Mouse (Mus musculus) heart, embryonic 12.5 days (tissue): ENCODE data around the gene Syt5. TPM values are rescaled to one million over a fixed set of nuclear protein-coding genes. Genes with fewer than 3 reads are reported as not detected.
"Not testable (repeated sequence)": the region's sequence is repeated elsewhere in the genome, so short reads cannot be mapped to it uniquely, and the experiment has no call there.

Experiments used
- ATAC-seq: fragments of 200-750 bp; cut with Nextera tagmentation; 2 replicates; pipeline ENCODE4 v1.8.0; 2017; ENCODE audit warnings: moderate TSS enrichment, moderate library complexity; ENCODE audit not compliant: insufficient number of reproducible peaks, low FRiP score
- H3K27ac ChIP-seq: fragments of 300-500 bp; sonication (generic); 2 replicates; pipeline ENCODE4 v1.5.1; 2016; ENCODE audit warnings: mild to moderate bottlenecking, moderate library complexity; ENCODE audit not compliant: poor library complexity, severe bottlenecking
- H3K27me3 ChIP-seq: fragments of 300-500 bp; sonication (generic); replicated peaks from 2 replicates; pipeline ENCODE4 v1.6.1; 2016; ENCODE audit warnings: mild to moderate bottlenecking, moderate library complexity
- H3K36me3 ChIP-seq: fragments of 300-500 bp; sonication (generic); 2 replicates; pipeline ENCODE4 v1.6.1; 2016; ENCODE audit warnings: mild to moderate bottlenecking, moderate library complexity
- H3K4me1 ChIP-seq: fragments of 300-500 bp; sonication (generic); replicated peaks from 2 replicates; pipeline ENCODE4 v1.6.1; 2016; ENCODE audit warnings: mild to moderate bottlenecking
- H3K4me2 ChIP-seq: fragments of 300-500 bp; sonication (generic); 2 replicates; pipeline ENCODE4 v1.6.1; 2016; ENCODE audit warnings: mild to moderate bottlenecking, moderate library complexity
- H3K4me3 ChIP-seq: fragments of 300-500 bp; sonication (generic); 2 replicates; pipeline ENCODE4 v1.5.1; 2016; ENCODE audit warnings: mild to moderate bottlenecking
- H3K9ac ChIP-seq: fragments of 300-500 bp; sonication (generic); 2 replicates; pipeline ENCODE4 v1.6.1; 2016; ENCODE audit warnings: mild to moderate bottlenecking, moderate library complexity
- H3K9me3 ChIP-seq: fragments of 300-500 bp; sonication (generic); replicated peaks from 2 replicates; pipeline ENCODE4 v1.6.1; 2016; ENCODE audit warnings: mild to moderate bottlenecking, moderate library complexity
- WGBS: fragments of 180-500 bp; shearing (Covaris S2); methylation state at CpG from one replicate; pipeline ENCODE4 v1.1.7; 2016; 5-methylcytosine and 5-hydroxymethylcytosine counted together
- polyA plus RNA-seq: library from polyadenylated mRNA; unstranded; fragments of >200 nt; fragmentation: Nextera tagmentation; extraction: Ambion mirVana; gene quantifications from 2 replicates; pipeline ENCODE4 v1.2.1, GENCODE M21; 2016

The Syt5 gene
- polyA plus RNA-seq: 1.4 and 1.6 TPM in 2 replicates

GRCm38 (mm10) chr7:4547221-4547641, at the start of gene Syt5:
TSS of gene Syt5 (minus strand) at chr7:4547541.
- Histone ChIP-seq H3K4me2 (peak within 1 kb of the TSS; percentile 65), H3K27ac (no peak within 1 kb of the TSS), H3K27me3 (peaks cover 47% of the 10 kb centered on the region), H3K9me3 (no peaks in the 10 kb centered on the region), H3K36me3 (no peaks in the 10 kb centered on the region), H3K4me3 (peak within 1 kb of the TSS; percentile 37), H3K9ac (no peak within 1 kb of the TSS; the same call in 1 of the 2 replicates), H3K4me1 (peaks cover 15% of the 10 kb centered on the region)
- WGBS: 7% methylated on average over 32 of the region's 33 CpGs
- no peak for ATAC-seq

DNA sequence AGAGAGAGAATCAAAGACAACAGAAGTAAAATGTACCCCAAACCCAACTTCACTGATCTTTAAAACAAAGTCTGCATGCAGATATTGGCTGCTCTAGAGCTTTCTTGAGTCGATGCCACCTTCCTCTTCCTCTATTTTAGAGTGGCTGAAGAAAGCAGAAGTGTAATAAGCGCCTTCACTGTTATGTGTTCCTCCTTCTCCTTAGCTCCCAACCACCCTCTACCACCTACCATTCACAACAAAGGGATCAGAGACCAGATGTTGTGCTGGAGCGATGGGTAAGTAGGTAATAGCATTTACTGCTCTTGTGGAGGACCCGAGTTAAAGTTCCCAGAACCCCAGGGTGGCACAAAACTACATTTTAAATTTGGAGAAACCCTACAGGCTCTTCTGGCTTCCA, 49.7 kb upstream of the Syt5 start:
- not testable (repeated sequence) for ATAC-seq, H3K27ac ChIP-seq, H3K36me3 ChIP-seq, H3K4me1 ChIP-seq, H3K4me2 ChIP-seq, H3K9ac ChIP-seq, H3K9me3 ChIP-seq, H3K4me3 ChIP-seq, H3K27me3 ChIP-seq
- 61% methylated on average over 4 of the region's 4 CpGs for WGBS

DNA sequence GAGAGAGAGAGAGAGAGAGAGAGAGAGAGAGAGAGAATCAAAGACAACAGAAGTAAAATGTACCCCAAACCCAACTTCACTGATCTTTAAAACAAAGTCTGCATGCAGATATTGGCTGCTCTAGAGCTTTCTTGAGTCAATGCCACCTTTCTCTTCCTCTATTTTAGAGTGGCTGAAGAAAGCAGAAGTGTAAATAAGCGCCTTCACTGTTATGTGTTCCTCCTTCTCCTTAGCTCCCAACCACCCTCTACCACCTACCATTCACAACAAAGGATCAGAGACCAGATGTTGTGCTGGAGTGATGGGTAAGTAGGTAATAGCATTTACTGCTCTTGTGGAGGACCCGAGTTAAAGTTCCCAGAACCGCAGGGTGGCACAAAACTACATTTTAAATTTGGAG, 34.1 kb upstream of the Syt5 start:
- not testable (repeated sequence) for H3K36me3 ChIP-seq, H3K27me3 ChIP-seq, H3K9ac ChIP-seq, H3K27ac ChIP-seq, H3K4me1 ChIP-seq, H3K4me3 ChIP-seq, ATAC-seq, H3K9me3 ChIP-seq, H3K4me2 ChIP-seq
- WGBS: 68% methylated on average over 3 of the region's 3 CpGs

DNA sequence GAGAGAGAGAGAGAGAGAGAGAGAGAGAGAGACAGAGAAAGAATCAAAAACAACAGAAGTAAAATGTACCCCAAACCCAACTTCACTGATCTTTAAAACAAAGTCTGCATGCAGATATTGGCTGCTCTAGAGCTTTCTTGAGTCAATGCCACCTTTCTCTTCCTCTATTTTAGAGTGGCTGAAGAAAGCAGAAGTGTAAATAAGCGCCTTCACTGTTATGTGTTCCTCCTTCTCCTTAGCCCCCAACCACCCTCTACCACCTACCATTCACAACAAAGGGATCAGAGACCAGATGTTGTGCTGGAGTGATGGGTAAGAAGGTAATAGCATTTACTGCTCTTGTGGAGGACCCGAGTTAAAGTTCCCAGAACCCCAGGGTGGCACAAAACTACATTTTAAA, 25.0 kb upstream of the Syt5 start:
- H3K4me1 ChIP-seq, H3K9ac ChIP-seq, H3K27me3 ChIP-seq, ATAC-seq, H3K27ac ChIP-seq, H3K4me2 ChIP-seq, H3K4me3 ChIP-seq, H3K9me3 ChIP-seq, H3K36me3 ChIP-seq: not testable (repeated sequence)
- WGBS: 65% methylated on average over 2 of the region's 2 CpGs

DNA sequence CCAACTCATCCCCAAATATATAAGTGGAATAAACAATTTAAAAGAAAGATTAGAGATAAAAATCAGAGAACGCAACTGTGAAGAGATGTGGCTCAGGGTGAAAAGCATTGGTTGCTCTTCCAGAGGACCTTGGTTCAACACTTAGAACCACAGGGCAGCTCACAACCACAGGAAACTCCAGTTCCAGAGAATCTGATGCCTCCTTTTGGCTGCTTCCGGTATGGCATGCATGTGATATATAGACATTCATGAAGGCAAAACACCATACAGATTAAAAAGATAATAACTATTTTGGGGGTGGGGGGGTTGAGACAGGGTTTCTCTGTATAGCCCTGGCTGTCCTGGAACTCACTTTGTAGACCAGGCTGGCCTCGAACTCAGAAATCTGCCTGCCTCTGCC, 15.3 kb upstream of the Syt5 start:
- H3K4me2 ChIP-seq: no peak overlapping the region
- ATAC-seq: no peak
- H3K36me3 ChIP-seq: no peaks in the 10 kb centered on the region
- H3K4me1 ChIP-seq: no peaks in the 10 kb centered on the region
- H3K9ac ChIP-seq: no peak overlapping the region
- no peak overlapping the region for H3K4me3 ChIP-seq
- WGBS: 84% methylated on average over 3 of the region's 3 CpGs
- no peaks in the 10 kb centered on the region for H3K27me3 ChIP-seq
- no peak overlapping the region for H3K27ac ChIP-seq
- H3K9me3 ChIP-seq: no peaks in the 10 kb centered on the region

GRCm38 (mm10) chr7:4557167-4557560, 9.8 kb upstream of the Syt5 start:
- no peak overlapping the region for H3K4me2 ChIP-seq
- H3K9me3 ChIP-seq: no peaks in the 10 kb centered on the region
- no peak; the same call in 1 of the 2 replicates for ATAC-seq
- no peaks in the 10 kb centered on the region for H3K4me1 ChIP-seq
- H3K36me3 ChIP-seq: no peaks in the 10 kb centered on the region
- H3K27me3 ChIP-seq: peaks cover 25% of the 10 kb centered on the region
- no peak overlapping the region for H3K4me3 ChIP-seq
- H3K9ac ChIP-seq: no peak overlapping the region
- H3K27ac ChIP-seq: no peak overlapping the region
- WGBS: 65% methylated on average over 6 of the region's 6 CpGs

- no peak overlapping the region for H3K4me2 ChIP-seq
- no peak overlapping the region for H3K4me3 ChIP-seq
- H3K4me1 ChIP-seq: no peaks in the 10 kb centered on the region
- H3K9ac ChIP-seq: no peak overlapping the region
- H3K9me3 ChIP-seq: no peaks in the 10 kb centered on the region
- H3K27ac ChIP-seq: no peak overlapping the region
- 18% methylated on average over 15 of the region's 15 CpGs for WGBS
- H3K27me3 ChIP-seq: peaks cover 28% of the 10 kb centered on the region
- no peaks in the 10 kb centered on the region for H3K36me3 ChIP-seq
- peak; percentile 85 for ATAC-seq
Observed at GRCm38 (mm10) chr7:4556256-4557166, 9.2 kb upstream of the Syt5 start.

DNA sequence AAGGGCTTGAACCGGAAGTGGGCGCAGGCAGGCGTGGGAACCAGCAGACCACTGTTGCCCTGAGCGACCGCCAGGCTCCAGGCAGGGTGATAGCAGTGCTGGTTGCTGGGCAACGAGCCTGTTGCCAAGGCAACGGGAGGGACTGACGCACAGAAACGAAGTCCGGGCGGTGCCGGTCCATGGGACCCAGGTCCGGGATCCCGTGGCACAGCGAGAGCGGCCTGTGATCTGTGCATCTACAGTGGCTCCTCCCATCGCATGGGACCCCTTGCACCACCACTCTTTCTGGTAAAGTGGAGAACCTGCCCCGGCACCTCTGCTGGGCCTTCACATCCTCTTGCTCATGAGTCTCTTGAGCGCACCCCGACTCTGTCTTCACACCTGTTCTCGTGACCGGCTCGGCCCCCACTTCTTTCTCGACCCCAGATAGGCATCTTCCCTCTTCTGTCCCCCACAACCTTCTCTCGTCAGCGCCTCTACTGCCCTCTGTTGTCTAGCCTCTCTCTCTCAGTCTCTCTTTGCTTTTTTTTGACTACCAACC, 680 bp downstream of the Syt5 start:
- H3K36me3 ChIP-seq: no peaks in the 10 kb centered on the region
- H3K4me1 ChIP-seq: peaks cover 15% of the 10 kb centered on the region
- no peaks in the 10 kb centered on the region for H3K9me3 ChIP-seq
- no peak overlapping the region for H3K9ac ChIP-seq
- peak overlapping the region; percentile 65 for H3K4me2 ChIP-seq
- H3K27ac ChIP-seq: no peak overlapping the region
- 5% methylated on average over 26 of the region's 26 CpGs for WGBS
- peaks cover 46% of the 10 kb centered on the region for H3K27me3 ChIP-seq
- ATAC-seq: peak; percentile 73
- H3K4me3 ChIP-seq: peak overlapping the region; percentile 37

DNA sequence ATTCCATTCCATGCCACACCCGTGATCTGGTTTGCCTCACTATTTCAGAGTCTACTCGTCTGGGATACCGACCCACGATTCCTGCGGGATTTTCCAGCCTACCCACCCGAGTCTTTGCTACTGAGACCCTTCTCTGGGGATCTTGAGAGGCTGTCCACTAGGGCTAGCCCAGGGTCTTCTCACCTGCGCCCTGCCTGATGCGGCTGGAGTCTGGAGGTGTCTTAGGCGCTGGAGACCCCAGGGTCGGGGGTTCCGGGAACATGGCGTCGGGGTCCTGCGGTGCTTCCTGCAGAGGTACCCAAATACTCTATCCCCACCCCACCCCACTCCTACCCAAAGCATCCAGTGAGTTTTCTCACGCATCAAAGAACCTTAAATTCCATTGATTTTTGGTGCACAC, 1.3 kb downstream of the Syt5 start:
- H3K9me3 ChIP-seq: no peaks in the 10 kb centered on the region
- H3K4me3 ChIP-seq: no peak overlapping the region
- H3K4me1 ChIP-seq: peaks cover 15% of the 10 kb centered on the region
- 69% methylated on average over 15 of the region's 15 CpGs for WGBS
- no peaks in the 10 kb centered on the region for H3K36me3 ChIP-seq
- no peak overlapping the region; the same call in 1 of the 2 replicates for H3K4me2 ChIP-seq
- peaks cover 45% of the 10 kb centered on the region for H3K27me3 ChIP-seq
- ATAC-seq: no peak
- no peak overlapping the region for H3K27ac ChIP-seq
- H3K9ac ChIP-seq: no peak overlapping the region

DNA sequence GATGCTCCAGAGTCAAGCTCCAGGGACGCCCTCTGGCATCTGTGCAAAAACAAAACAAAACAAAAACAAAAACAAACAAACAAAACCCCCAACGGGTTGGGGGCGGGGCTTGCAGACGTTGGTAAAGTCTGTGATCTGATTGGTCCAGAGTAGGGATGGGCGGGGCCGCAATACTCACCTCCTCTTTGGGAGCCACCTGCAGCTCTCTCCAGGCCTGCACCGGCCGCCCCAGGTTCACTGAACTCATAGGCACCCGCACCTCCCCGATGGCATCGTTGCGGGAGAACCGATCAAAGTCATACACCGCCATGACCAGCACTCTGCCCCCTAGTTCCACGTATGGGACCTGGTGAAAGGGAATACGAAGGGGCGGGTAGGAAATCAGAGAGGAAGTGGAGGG, 5.3 kb downstream of the Syt5 start:
- Histone ChIP-seq H3K4me2 (no peak overlapping the region), H3K27ac (no peak overlapping the region), H3K9me3 (no peaks in the 10 kb centered on the region), H3K4me1 (peaks cover 11% of the 10 kb centered on the region), H3K4me3 (no peak overlapping the region), H3K9ac (no peak overlapping the region), H3K27me3 (peaks cover 29% of the 10 kb centered on the region), H3K36me3 (no peaks in the 10 kb centered on the region)
- peak; percentile 74 for ATAC-seq
- WGBS: 26% methylated on average over 17 of the region's 17 CpGs

DNA sequence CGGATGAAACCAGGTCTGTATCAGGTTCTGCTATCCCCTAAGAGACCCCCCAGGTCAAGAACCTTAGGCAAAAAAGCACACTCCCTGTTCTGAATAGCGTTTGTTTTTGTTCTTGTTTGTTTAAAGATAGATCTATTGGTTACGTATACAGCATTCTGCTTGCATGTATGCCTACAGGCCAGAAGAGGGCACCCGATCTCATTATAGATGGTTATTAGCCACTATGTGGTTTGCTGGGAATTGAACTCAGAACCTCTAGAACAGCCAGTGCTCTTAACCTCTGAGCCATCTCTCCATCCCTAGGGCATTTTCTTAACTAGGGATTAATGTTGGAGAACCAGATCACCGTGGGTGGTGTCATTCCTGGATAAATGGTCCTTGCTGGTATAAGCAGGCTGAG, 6.0 kb downstream of the Syt5 start:
- no peak for ATAC-seq
- H3K27me3 ChIP-seq: peaks cover 22% of the 10 kb centered on the region
- H3K27ac ChIP-seq: no peak overlapping the region
- peaks cover 4% of the 10 kb centered on the region for H3K4me1 ChIP-seq
- no peak overlapping the region for H3K4me3 ChIP-seq
- H3K4me2 ChIP-seq: no peak overlapping the region
- no peaks in the 10 kb centered on the region for H3K36me3 ChIP-seq
- no peak overlapping the region for H3K9ac ChIP-seq
- WGBS: 63% methylated on average over 5 of the region's 5 CpGs
- H3K9me3 ChIP-seq: no peaks in the 10 kb centered on the region
